ENCODE assay signal across 12 mouse cellular contexts in genomic region chr5:34988690-34989089, GRCm38 (mm10). TPM values are rescaled to one million over a fixed set of nuclear protein-coding genes. Genes with fewer than 3 reads are reported as not detected.
DNase-seq lines count a peak whose midpoint lies in the region; ATAC-seq and TF ChIP-seq lines count a peak whose summit lies in the region.
"Had no signal": no experiment of that assay in that cellular context is flagged by ENCODE, and none has a peak within 500 bp of the region (broad histone marks: within the 10 kb centered on the region; RNA-seq: fewer than 3 reads in every experiment).

No protein-coding gene starts in this region.

- peaks cover 50% of the 10 kb centered on the region for H3K36me3 ChIP-seq in forebrain, embryonic 12.5 days (replicated peaks)
- peaks cover 6% of the 10 kb centered on the region for H3K36me3 ChIP-seq in forebrain, embryonic 11.5 days (ENCODE audit: control insufficient read depth, insufficient read depth, low read length)
- no peaks in the 10 kb centered on the region for H3K36me3 ChIP-seq in hindbrain, embryonic 16.5 days (ENCODE audit: control insufficient read depth, insufficient read depth, low read length)
- peaks cover 5% of the 10 kb centered on the region; the same call in 1 of the 2 replicates for H3K36me3 ChIP-seq in hindbrain, embryonic 11.5 days (ENCODE audit: control insufficient read depth, insufficient read depth, low read length)
- peaks cover 5% of the 10 kb centered on the region; the same call in 1 of the 2 replicates for H3K36me3 ChIP-seq in hindbrain, postnatal 0 days (ENCODE audit: insufficient read depth, low read length)

- H3K4me2 ChIP-seq in forebrain, embryonic 12.5 days = no peak overlapping the region
- H3K4me2 ChIP-seq in forebrain, embryonic 11.5 days (ENCODE audit: low read depth, low read length, severe bottlenecking) = no peak overlapping the region
- H3K4me2 ChIP-seq in hindbrain, embryonic 16.5 days (ENCODE audit: low read length) = no peak overlapping the region
- no peak overlapping the region for H3K4me2 ChIP-seq in hindbrain, embryonic 11.5 days (replicated peaks; ENCODE audit: low read depth, low read length)
- no peak overlapping the region for H3K4me2 ChIP-seq in hindbrain, postnatal 0 days (ENCODE audit: low read depth, low read length)
- H3K4me2 ChIP-seq: lung, embryonic 15.5 days had no signal

- no peak overlapping the region for H3K9ac ChIP-seq in forebrain, embryonic 12.5 days
- H3K9ac ChIP-seq in forebrain, embryonic 11.5 days (ENCODE audit: low read length) = no peak overlapping the region
- H3K9ac ChIP-seq in hindbrain, embryonic 16.5 days (ENCODE audit: low read depth, low read length) = no peak overlapping the region
- no peak overlapping the region for H3K9ac ChIP-seq in hindbrain, embryonic 11.5 days (ENCODE audit: low read depth, low read length)
- H3K9ac ChIP-seq in hindbrain, postnatal 0 days (replicated peaks; ENCODE audit: low read length) = no peak overlapping the region
- H3K9ac ChIP-seq: lung, embryonic 15.5 days had no signal

- H3K9me3 ChIP-seq in forebrain, embryonic 12.5 days = no peaks in the 10 kb centered on the region
- no peaks in the 10 kb centered on the region for H3K9me3 ChIP-seq in forebrain, embryonic 11.5 days (ENCODE audit: control insufficient read depth, low read length)
- no peaks in the 10 kb centered on the region for H3K9me3 ChIP-seq in hindbrain, embryonic 16.5 days (ENCODE audit: control insufficient read depth, low read length)
- H3K9me3 ChIP-seq in hindbrain, embryonic 11.5 days (ENCODE audit: control insufficient read depth, low read length) = no peaks in the 10 kb centered on the region
- no peaks in the 10 kb centered on the region for H3K9me3 ChIP-seq in hindbrain, postnatal 0 days (ENCODE audit: low read length)
- H3K9me3 ChIP-seq: lung, embryonic 15.5 days had no signal

- no peaks in the 10 kb centered on the region for H3K27me3 ChIP-seq in forebrain, embryonic 12.5 days
- H3K27me3 ChIP-seq in forebrain, embryonic 11.5 days (ENCODE audit: control insufficient read depth, insufficient read depth, low read length) = no peaks in the 10 kb centered on the region
- no peaks in the 10 kb centered on the region for H3K27me3 ChIP-seq in hindbrain, embryonic 16.5 days (replicated peaks; ENCODE audit: control insufficient read depth, insufficient read depth, low read length)
- no peaks in the 10 kb centered on the region for H3K27me3 ChIP-seq in hindbrain, embryonic 11.5 days (ENCODE audit: control insufficient read depth, insufficient read depth, low read length)
- no peaks in the 10 kb centered on the region for H3K27me3 ChIP-seq in hindbrain, postnatal 0 days (ENCODE audit: insufficient read depth, low read length)
- H3K27me3 ChIP-seq: lung, embryonic 15.5 days had no signal

- DNase-seq in forebrain, embryonic 11.5 days (ENCODE audit: low spot score) = no peak
- no peak for DNase-seq in hindbrain, embryonic 11.5 days (ENCODE audit: low spot score)
- peak; percentile 32 for DNase-seq in lung, postnatal 14 days
- DNase-seq in lung, adult 18-20 months = no peak
- peak; percentile 40 for DNase-seq in hindbrain, postnatal 0 days (ENCODE audit: low spot score)
- DNase-seq in urinary bladder, postnatal 4 days (ENCODE audit: low spot score in 2 of 2) = no peak
- DNase-seq: adrenal gland, postnatal 36 days; cerebellum, adult 11 months; gastrocnemius, postnatal 36 days had no signal

- 85% methylated on average over 5 of the region's 5 CpGs for WGBS in forebrain, embryonic 12.5 days
- WGBS in forebrain, embryonic 11.5 days = 89% methylated on average over 5 of the region's 5 CpGs
- 84% methylated on average over 5 of the region's 5 CpGs for WGBS in hindbrain, embryonic 16.5 days
- 81% methylated on average over 5 of the region's 5 CpGs for WGBS in hindbrain, embryonic 11.5 days
- 70% methylated on average over 5 of the region's 5 CpGs for WGBS in hindbrain, postnatal 0 days

- peak overlapping the region; percentile 56; the same call in 1 of the 2 replicates for H3K27ac ChIP-seq in forebrain, embryonic 12.5 days
- no peak overlapping the region for H3K27ac ChIP-seq in forebrain, embryonic 11.5 days (ENCODE audit: low read depth, low read length)
- H3K27ac ChIP-seq in hindbrain, embryonic 16.5 days (ENCODE audit: low read depth, low read length) = 0 out of 2 replicates have a peak overlapping the region, but pooled peaks have one; percentile 14
- no peak overlapping the region for H3K27ac ChIP-seq in hindbrain, embryonic 11.5 days (ENCODE audit: low read depth, low read length)
- no peak overlapping the region for H3K27ac ChIP-seq in hindbrain, postnatal 0 days
- H3K27ac ChIP-seq: lung, embryonic 15.5 days had no signal

- no peak overlapping the region for H3K4me3 ChIP-seq in forebrain, embryonic 12.5 days (replicated peaks)
- H3K4me3 ChIP-seq in forebrain, embryonic 11.5 days (ENCODE audit: low read depth, low read length) = no peak overlapping the region
- H3K4me3 ChIP-seq in hindbrain, embryonic 16.5 days (ENCODE audit: low read length) = no peak overlapping the region
- no peak overlapping the region for H3K4me3 ChIP-seq in hindbrain, embryonic 11.5 days (ENCODE audit: low read depth, low read length)
- H3K4me3 ChIP-seq in hindbrain, postnatal 0 days (ENCODE audit: low read length) = no peak overlapping the region
- H3K4me3 ChIP-seq: lung, embryonic 15.5 days had no signal

- peaks cover 2% of the 10 kb centered on the region; the same call in 1 of the 2 replicates for H3K4me1 ChIP-seq in forebrain, embryonic 12.5 days
- H3K4me1 ChIP-seq in forebrain, embryonic 11.5 days (replicated peaks; ENCODE audit: control insufficient read depth, insufficient read depth, low read length) = no peaks in the 10 kb centered on the region
- H3K4me1 ChIP-seq in hindbrain, embryonic 16.5 days (ENCODE audit: control insufficient read depth, insufficient read depth, low read depth, low read length) = peaks cover 13% of the 10 kb centered on the region
- no peaks in the 10 kb centered on the region for H3K4me1 ChIP-seq in hindbrain, embryonic 11.5 days (replicated peaks; ENCODE audit: control insufficient read depth, insufficient read depth, low read length)
- peaks cover 8% of the 10 kb centered on the region; the same call in 1 of the 2 replicates for H3K4me1 ChIP-seq in hindbrain, postnatal 0 days (ENCODE audit: insufficient read depth, low read length)
- H3K4me1 ChIP-seq: lung, embryonic 15.5 days had no signal

- ATAC-seq in forebrain, embryonic 12.5 days (ENCODE audit: low FRiP score) = no peak
- no peak for ATAC-seq in forebrain, embryonic 11.5 days (replicated peaks; ENCODE audit: low FRiP score)
- peak; percentile 13; the same call in 1 of the 2 replicates for ATAC-seq in hindbrain, embryonic 16.5 days
- ATAC-seq in hindbrain, embryonic 11.5 days (ENCODE audit: low FRiP score) = no peak
- ATAC-seq in hindbrain, postnatal 0 days = no peak

- no peak for TF ChIP-seq CTCF in hindbrain, postnatal 0 days (IDR thresholded peaks at IDR 0.05; ENCODE audit: low read depth)

RNA-seq across cellular contexts. Expression of gene Rgs12, which starts 39.4 kb away (rescaled TPM):
- 74.9 and 75.4 TPM in 2 replicates for polyA plus RNA-seq in forebrain, embryonic 12.5 days (2016; fragmentation: Nextera tagmentation; extraction: Ambion mirVana)
- 54.4 and 55.9 TPM in 2 replicates for polyA plus RNA-seq in forebrain, embryonic 11.5 days (2014; fragmentation: Nextera tagmentation; extraction: Ambion mirVana)
- polyA plus RNA-seq in hindbrain, embryonic 16.5 days (2015; fragmentation: Nextera tagmentation; extraction: Ambion mirVana) = 40.3 and 41.1 TPM in 2 replicates
- 37.1 and 41.4 TPM in 2 replicates for polyA plus RNA-seq in hindbrain, embryonic 11.5 days (2014; fragmentation: Nextera tagmentation; extraction: Ambion mirVana)
- 57.9 and 62.5 TPM in 2 replicates for total RNA-seq in hindbrain, postnatal 0 days (2014; rRNA removed)
- 32.3 and 35.1 TPM in 2 replicates for polyA plus RNA-seq in hindbrain, postnatal 0 days (2015; fragmentation: Nextera tagmentation; extraction: Ambion mirVana)

RNA-seq across cellular contexts. Expression of gene Hgfac, which starts 52.6 kb away (rescaled TPM):
- polyA plus RNA-seq in forebrain, embryonic 12.5 days (2016; fragmentation: Nextera tagmentation; extraction: Ambion mirVana) = 0.57 and 0.70 TPM in 2 replicates
- polyA plus RNA-seq in forebrain, embryonic 11.5 days (2014; fragmentation: Nextera tagmentation; extraction: Ambion mirVana) = 0.17 and 0.45 TPM in 2 replicates
- polyA plus RNA-seq in hindbrain, embryonic 16.5 days (2015; fragmentation: Nextera tagmentation; extraction: Ambion mirVana) = 0.35 and 0.45 TPM in 2 replicates
- polyA plus RNA-seq in hindbrain, embryonic 11.5 days (2014; fragmentation: Nextera tagmentation; extraction: Ambion mirVana) = 0.34 and 0.47 TPM in 2 replicates
- 0.78 and 1.4 TPM in 2 replicates for total RNA-seq in hindbrain, postnatal 0 days (2014; rRNA removed)
- polyA plus RNA-seq in hindbrain, postnatal 0 days (2015; fragmentation: Nextera tagmentation; extraction: Ambion mirVana) = not detected in 2 replicates

Comparison
In these comparisons a context has a peak if more than half of its experiments do, and no peak if none do; other contexts are left out.
1. H3K27ac ChIP-seq: peak in forebrain, embryonic 12.5 days (single experiment) and hindbrain, embryonic 16.5 days (single experiment); none in forebrain, embryonic 11.5 days (single experiment), hindbrain, embryonic 11.5 days (single experiment) and hindbrain, postnatal 0 days (single experiment).
2. DNase-seq: peak in lung, postnatal 14 days (single experiment) and hindbrain, postnatal 0 days (single experiment); none in forebrain, embryonic 11.5 days (single experiment), hindbrain, embryonic 11.5 days (single experiment), lung, adult 18-20 months (0 of 2) and urinary bladder, postnatal 4 days (0 of 2).